Mouse (Mus musculus) embryonic facial prominence, embryonic 10.5 days (tissue): ENCODE measurements at regions not wholly inside any gene's neighbourhood (a gene's known extent, or its start where the extent isn't known, plus 50 kb on each side); places are given as distances from the start of the nearest gene placed in this dataset.

Experiments used
- DNase-seq: peaks from one replicate; pipeline ENCODE4 v3.0.0-alpha.2; 2017; ENCODE audit warnings: low spot score
- H3K27ac ChIP-seq: fragments of 300-500 bp; sonication (generic); replicated peaks from 2 replicates; pipeline ENCODE4 v1.5.1; 2016; ENCODE audit warnings: mild to moderate bottlenecking
- H3K27me3 ChIP-seq: fragments of 300-500 bp; sonication (generic); replicated peaks from 2 replicates; pipeline ENCODE4 v1.6.1; 2016; ENCODE audit warnings: low read depth, mild to moderate bottlenecking; ENCODE audit not compliant: poor library complexity, severe bottlenecking
- H3K36me3 ChIP-seq: fragments of 300-500 bp; sonication (generic); replicated peaks from 2 replicates; pipeline ENCODE4 v1.6.1; 2016; ENCODE audit warnings: mild to moderate bottlenecking, moderate library complexity
- H3K4me1 ChIP-seq: fragments of 300-500 bp; sonication (generic); 2 replicates; pipeline ENCODE4 v1.6.1; 2016
- H3K4me3 ChIP-seq: fragments of 300-500 bp; sonication (generic); 2 replicates; pipeline ENCODE4 v1.5.1; 2016; ENCODE audit warnings: mild to moderate bottlenecking, moderate library complexity
- H3K9me3 ChIP-seq: fragments of 300-500 bp; sonication (generic); 2 replicates; pipeline ENCODE4 v1.6.1; 2016; ENCODE audit warnings: mild to moderate bottlenecking
- WGBS: fragments of 180-500 bp; shearing (Covaris S2); methylation state at CpG from one replicate; pipeline ENCODE4 v1.1.7; 2016; 5-methylcytosine and 5-hydroxymethylcytosine counted together

- 60% methylated on average over 5 of the region's 5 CpGs for WGBS
- Histone ChIP-seq H3K36me3 (no peaks in the 10 kb centered on the region), H3K4me1 (peaks cover 15% of the 10 kb centered on the region), H3K4me3 (no peak overlapping the region), H3K9me3 (no peaks in the 10 kb centered on the region), H3K27ac (no peak overlapping the region), H3K27me3 (no peaks in the 10 kb centered on the region)
- DNase-seq: no peak
Measured at GRCm38 (mm10) chr1:51677802-51678201, 199.6 kb upstream of the Nabp1 start.

- WGBS: 73% methylated on average over 1 of the region's 1 CpGs
- peaks cover 8% of the 10 kb centered on the region for H3K4me1 ChIP-seq
- no peaks in the 10 kb centered on the region for H3K36me3 ChIP-seq
- H3K9me3 ChIP-seq: no peaks in the 10 kb centered on the region
- no peak overlapping the region for H3K4me3 ChIP-seq
- no peaks in the 10 kb centered on the region for H3K27me3 ChIP-seq
- DNase-seq: no peak
- H3K27ac ChIP-seq: no peak overlapping the region
Measured at GRCm38 (mm10) chr1:51671691-51672090, 193.5 kb upstream of the Nabp1 start.

- Histone ChIP-seq H3K36me3 (no peaks in the 10 kb centered on the region), H3K4me3 (no peak overlapping the region), H3K9me3 (no peaks in the 10 kb centered on the region), H3K4me1 (peaks cover 8% of the 10 kb centered on the region), H3K27me3 (no peaks in the 10 kb centered on the region), H3K27ac (no peak overlapping the region)
- WGBS: 56% methylated on average over 3 of the region's 3 CpGs
- DNase-seq: peak; percentile 25
Measured at GRCm38 (mm10) chr1:51671287-51671686, 193.1 kb upstream of the Nabp1 start.

GRCm38 (mm10) chr1:51670009-51670408 lies 191.8 kb upstream of the Nabp1 start:
- Histone ChIP-seq H3K27me3 (no peaks in the 10 kb centered on the region), H3K36me3 (no peaks in the 10 kb centered on the region), H3K27ac (no peak overlapping the region), H3K4me3 (no peak overlapping the region), H3K4me1 (peaks cover 8% of the 10 kb centered on the region), H3K9me3 (no peaks in the 10 kb centered on the region)
- DNase-seq: no peak
- 75% methylated on average over 3 of the region's 3 CpGs for WGBS

GRCm38 (mm10) chr1:51668881-51669280 lies 190.7 kb upstream of the Nabp1 start:
- Histone ChIP-seq H3K4me3 (no peak overlapping the region), H3K27me3 (no peaks in the 10 kb centered on the region), H3K9me3 (no peaks in the 10 kb centered on the region), H3K4me1 (peaks cover 8% of the 10 kb centered on the region), H3K36me3 (no peaks in the 10 kb centered on the region), H3K27ac (no peak overlapping the region)
- no peak for DNase-seq

GRCm38 (mm10) chr1:51660531-51660930 lies 182.3 kb upstream of the Nabp1 start:
- DNase-seq: no peak
- Histone ChIP-seq H3K4me1 (no peaks in the 10 kb centered on the region), H3K36me3 (no peaks in the 10 kb centered on the region), H3K4me3 (no peak overlapping the region), H3K9me3 (no peaks in the 10 kb centered on the region), H3K27me3 (no peaks in the 10 kb centered on the region), H3K27ac (no peak overlapping the region)
- WGBS: 84% methylated on average over 1 of the region's 1 CpGs

GRCm38 (mm10) chr1:51657203-51657602 lies 179.0 kb upstream of the Nabp1 start:
- H3K4me3 ChIP-seq: no peak overlapping the region
- H3K9me3 ChIP-seq: no peaks in the 10 kb centered on the region
- WGBS: 83% methylated on average over 4 of the region's 4 CpGs
- H3K27me3 ChIP-seq: no peaks in the 10 kb centered on the region
- no peak overlapping the region for H3K27ac ChIP-seq
- no peaks in the 10 kb centered on the region for H3K36me3 ChIP-seq
- no peak for DNase-seq
- no peaks in the 10 kb centered on the region for H3K4me1 ChIP-seq

GRCm38 (mm10) chr1:51650653-51650995 lies 172.4 kb upstream of the Nabp1 start:
- H3K4me1 ChIP-seq: peaks cover 23% of the 10 kb centered on the region
- no peaks in the 10 kb centered on the region for H3K27me3 ChIP-seq
- WGBS: 16% methylated on average over 3 of the region's 3 CpGs
- H3K36me3 ChIP-seq: no peaks in the 10 kb centered on the region
- no peak overlapping the region for H3K27ac ChIP-seq
- DNase-seq: peak; percentile 22
- H3K4me3 ChIP-seq: no peak overlapping the region
- no peaks in the 10 kb centered on the region for H3K9me3 ChIP-seq

- peak; percentile 43 for DNase-seq
- 25% methylated on average over 4 of the region's 4 CpGs for WGBS
- Histone ChIP-seq H3K36me3 (no peaks in the 10 kb centered on the region), H3K4me1 (peaks cover 23% of the 10 kb centered on the region), H3K4me3 (no peak overlapping the region), H3K9me3 (no peaks in the 10 kb centered on the region), H3K27me3 (no peaks in the 10 kb centered on the region), H3K27ac (no peak overlapping the region)
Measured at GRCm38 (mm10) chr1:51649963-51650652, 171.9 kb upstream of the Nabp1 start.

GRCm38 (mm10) chr1:51647955-51648354 lies 169.7 kb upstream of the Nabp1 start:
- Histone ChIP-seq H3K4me1 (peaks cover 23% of the 10 kb centered on the region), H3K4me3 (no peak overlapping the region), H3K9me3 (no peaks in the 10 kb centered on the region), H3K36me3 (no peaks in the 10 kb centered on the region), H3K27ac (no peak overlapping the region), H3K27me3 (no peaks in the 10 kb centered on the region)
- DNase-seq: no peak
- 85% methylated on average over 2 of the region's 2 CpGs for WGBS

- no peaks in the 10 kb centered on the region for H3K9me3 ChIP-seq
- DNase-seq: peak; percentile 77
- no peaks in the 10 kb centered on the region for H3K36me3 ChIP-seq
- WGBS: 28% methylated on average over 2 of the region's 2 CpGs
- peaks cover 15% of the 10 kb centered on the region for H3K4me1 ChIP-seq
- no peak overlapping the region for H3K27ac ChIP-seq
- H3K4me3 ChIP-seq: no peak overlapping the region
- no peaks in the 10 kb centered on the region for H3K27me3 ChIP-seq
Measured at GRCm38 (mm10) chr1:51644399-51644798, 166.2 kb upstream of the Nabp1 start.

- DNase-seq: no peak
- Histone ChIP-seq H3K36me3 (no peaks in the 10 kb centered on the region), H3K27ac (no peak overlapping the region), H3K9me3 (no peaks in the 10 kb centered on the region), H3K27me3 (no peaks in the 10 kb centered on the region), H3K4me3 (no peak overlapping the region), H3K4me1 (peaks cover 15% of the 10 kb centered on the region)
- WGBS: 51% methylated on average over 3 of the region's 3 CpGs
Measured at GRCm38 (mm10) chr1:51643640-51644039, 165.4 kb upstream of the Nabp1 start.

- no peaks in the 10 kb centered on the region for H3K9me3 ChIP-seq
- H3K27me3 ChIP-seq: no peaks in the 10 kb centered on the region
- H3K4me1 ChIP-seq: no peaks in the 10 kb centered on the region
- H3K36me3 ChIP-seq: no peaks in the 10 kb centered on the region
- WGBS: 74% methylated on average over 6 of the region's 6 CpGs
- DNase-seq: no peak
- no peak overlapping the region for H3K27ac ChIP-seq
- H3K4me3 ChIP-seq: no peak overlapping the region
Measured at GRCm38 (mm10) chr1:51638519-51639302, 160.5 kb upstream of the Nabp1 start.
